Mouse (Mus musculus) MEL (cell line): Measurements from ENCODE around the gene Clpb.

ENCODE experiments used
- CHD2 ChIP-seq: IDR thresholded peaks from 2 replicates; pipeline ENCODE4 v1.6.1; 2011; ENCODE audit warnings: low read length, improper control_type of control experiment
- CTCF ChIP-seq, 3 experiments: IDR thresholded peaks in 2 of 3; conservative IDR thresholded peaks in 1 of 3; 2 replicates each; pipeline ENCODE4 v1.5.1; 2011 to 2012; ENCODE audit warnings: low read length in 3 of 3, low read depth in 2 of 3, mild to moderate bottlenecking in 2 of 3, improper control_type of control experiment in 1 of 3, inconsistent platforms in 1 of 3, mixed read lengths in 1 of 3, moderate library complexity in 1 of 3; ENCODE audit not compliant: control insufficient read depth in 1 of 3, insufficient read depth in 1 of 3, poor library complexity in 1 of 3, severe bottlenecking in 1 of 3
- EP300 ChIP-seq, 2 experiments: IDR thresholded peaks; 2 replicates each; pipeline ENCODE4 v1.6.1; 2011; ENCODE audit warnings: improper control_type of control experiment in 2 of 2, low read length in 2 of 2, low read depth in 1 of 2, mild to moderate bottlenecking in 1 of 2
- ETS1 ChIP-seq: IDR thresholded peaks from 2 replicates; pipeline ENCODE4 v1.6.1; 2012; ENCODE audit warnings: low read depth, mild to moderate bottlenecking, inconsistent platforms, low read length, improper control_type of control experiment, moderate library complexity
- GATA1 ChIP-seq: IDR thresholded peaks from 2 replicates; pipeline ENCODE4 v1.6.1; 2011; ENCODE audit warnings: low read depth, low read length, improper control_type of control experiment
- KAT2A ChIP-seq: conservative IDR thresholded peaks from 2 replicates; pipeline ENCODE4 v1.6.1; 2012; ENCODE audit warnings: low read depth, low read length, improper control_type of control experiment, inconsistent platforms
- MAX ChIP-seq: IDR thresholded peaks from 2 replicates; pipeline ENCODE4 v1.6.1; 2011; ENCODE audit warnings: low read length, improper control_type of control experiment
- POLR2A ChIP-seq, 2 experiments: IDR thresholded peaks; 2 replicates each; pipeline ENCODE4 v1.6.1; 2011 to 2012; ENCODE audit warnings: low read length in 2 of 2, mild to moderate bottlenecking in 2 of 2, control low read depth in 1 of 2, improper control_type of control experiment in 1 of 2, low read depth in 1 of 2, moderate library complexity in 1 of 2; ENCODE audit not compliant: control insufficient read depth in 1 of 2, insufficient read depth in 1 of 2, poor library complexity in 1 of 2
- POLR2AphosphoS2 ChIP-seq: IDR thresholded peaks from 2 replicates; pipeline ENCODE4 v1.6.1; 2011; ENCODE audit warnings: low read length, improper control_type of control experiment
- UBTF ChIP-seq: IDR thresholded peaks from 2 replicates; pipeline ENCODE4 v1.6.1; 2012; ENCODE audit warnings: low read depth, mild to moderate bottlenecking, inconsistent platforms, low read length, improper control_type of control experiment, moderate library complexity, borderline replicate concordance; ENCODE audit not compliant: insufficient read depth
- USF2 ChIP-seq, 2 experiments: IDR thresholded peaks; 2 replicates each; pipeline ENCODE4 v1.6.1; 2011 to 2012; ENCODE audit warnings: improper control_type of control experiment in 2 of 2, low read length in 2 of 2, borderline replicate concordance in 1 of 2, inconsistent platforms in 1 of 2, low read depth in 1 of 2, mild to moderate bottlenecking in 1 of 2; ENCODE audit not compliant: insufficient read depth in 1 of 2

- TF ChIP-seq ETS1 (no peak), POLR2A (IDR thresholded peaks at IDR 0.05; ENCODE audit: control insufficient read depth in 1 of 2, insufficient read depth in 1 of 2, low read depth in 1 of 2, low read length in 2 of 2, poor library complexity in 1 of 2) (no peak), USF2 (IDR thresholded peaks at IDR 0.05; ENCODE audit: borderline replicate concordance in 1 of 2, insufficient read depth in 1 of 2, low read depth in 1 of 2, low read length in 2 of 2) (no peak), EP300 (IDR thresholded peaks at IDR 0.05; ENCODE audit: low read depth in 1 of 2, low read length in 2 of 2) (no peak), GATA1 (0 out of 2 replicates have a peak, but pooled peaks have one; percentile 14), UBTF (no peak), CTCF (IDR thresholded peaks at IDR 0.05 in 2 of 3, conservative IDR thresholded peaks at IDR 0.05 in 1 of 3; ENCODE audit: control insufficient read depth in 1 of 3, insufficient read depth in 1 of 3, low read depth in 2 of 3, low read length in 3 of 3, poor library complexity in 1 of 3, severe bottlenecking in 1 of 3) (no peak), MAX (no peak), CHD2 (no peak), KAT2A (no peak), POLR2AphosphoS2 (no peak)
Observed at GRCm38 (mm10) chr7:101737735-101738134, 74.3 kb downstream of the Clpb start.
